Mouse (Mus musculus): ENCODE results near the gene Pck2. TPM values are rescaled to one million over a fixed set of nuclear protein-coding genes. Genes with fewer than 3 reads are reported as not detected.

Gene Pck2
- polyA plus RNA-seq, 1 experiment: 87.9 TPM

- no peak overlapping the region for H3ac ChIP-seq (ENCODE audit: control insufficient read depth, insufficient read length, low read depth)
- H3K79me2 ChIP-seq (ENCODE audit: control insufficient read depth, insufficient read depth): no peaks in the 10 kb centered on the region
- H3K36me3 ChIP-seq (ENCODE audit: control insufficient read depth, insufficient read depth): peaks cover 8% of the 10 kb centered on the region
- no peaks in the 10 kb centered on the region for H3K27me3 ChIP-seq (ENCODE audit: control insufficient read depth, insufficient read depth, insufficient read length)
- no peak for TF ChIP-seq USF1 (IDR thresholded peaks at IDR 0.05; ENCODE audit: low read depth)
- no peak for TF ChIP-seq FOSL1 (IDR thresholded peaks at IDR 0.05; ENCODE audit: insufficient read depth, low read length, poor library complexity, severe bottlenecking)
- no peak for TF ChIP-seq MYOD1 (IDR thresholded peaks at IDR 0.05; ENCODE audit: control insufficient read depth, insufficient read length, low read depth)
- TF ChIP-seq MYOG (IDR thresholded peaks at IDR 0.05; ENCODE audit: control insufficient read depth, extremely low read depth, insufficient read length): no peak
- TF ChIP-seq MAX (IDR thresholded peaks at IDR 0.05): no peak
- TF ChIP-seq CEBPB (IDR thresholded peaks at IDR 0.05; ENCODE audit: low read depth): no peak
- TF ChIP-seq CTCF (IDR thresholded peaks at IDR 0.05; ENCODE audit: control insufficient read depth, insufficient read depth, insufficient read length): no peak
- no peak overlapping the region for H3K4me3 ChIP-seq (ENCODE audit: insufficient read depth, poor library complexity, severe bottlenecking)
- no peaks in the 10 kb centered on the region for H3K79me3 ChIP-seq (ENCODE audit: low read depth)
Observed at GRCm38 (mm10) chr14:55554635-55555034, 14.6 kb downstream of the Pck2 start.

GRCm38 (mm10) chr14:55555788-55556187 lies 15.7 kb downstream of the Pck2 start:
- Histone ChIP-seq H3K4me3 (ENCODE audit: insufficient read depth, poor library complexity, severe bottlenecking) (no peak overlapping the region), H3K27me3 (ENCODE audit: control insufficient read depth, insufficient read depth, insufficient read length) (no peaks in the 10 kb centered on the region), H3K36me3 (ENCODE audit: control insufficient read depth, insufficient read depth) (no peaks in the 10 kb centered on the region), H3ac (ENCODE audit: control insufficient read depth, insufficient read length, low read depth) (no peak overlapping the region), H3K79me2 (ENCODE audit: control insufficient read depth, insufficient read depth) (no peaks in the 10 kb centered on the region), H3K79me3 (ENCODE audit: low read depth) (no peaks in the 10 kb centered on the region)
- no peak for TF ChIP-seq CEBPB (IDR thresholded peaks at IDR 0.05; ENCODE audit: low read depth)
- TF ChIP-seq CTCF (IDR thresholded peaks at IDR 0.05; ENCODE audit: control insufficient read depth, insufficient read depth, insufficient read length): no peak
- TF ChIP-seq MYOG (IDR thresholded peaks at IDR 0.05; ENCODE audit: control insufficient read depth, extremely low read depth, insufficient read length): no peak
- TF ChIP-seq MYOD1 (IDR thresholded peaks at IDR 0.05; ENCODE audit: control insufficient read depth, insufficient read length, low read depth): no peak
- no peak for TF ChIP-seq FOSL1 (IDR thresholded peaks at IDR 0.05; ENCODE audit: insufficient read depth, low read length, poor library complexity, severe bottlenecking)
- TF ChIP-seq MAX (IDR thresholded peaks at IDR 0.05): no peak
- TF ChIP-seq USF1 (IDR thresholded peaks at IDR 0.05; ENCODE audit: low read depth): no peak

GRCm38 (mm10) chr14:55557003-55557402 lies 16.9 kb downstream of the Pck2 start:
- TF ChIP-seq CTCF (IDR thresholded peaks at IDR 0.05; ENCODE audit: control insufficient read depth, insufficient read depth, insufficient read length) (peak; percentile 58), MYOD1 (IDR thresholded peaks at IDR 0.05; ENCODE audit: control insufficient read depth, insufficient read length, low read depth) (no peak), USF1 (IDR thresholded peaks at IDR 0.05; ENCODE audit: low read depth) (no peak), MYOG (IDR thresholded peaks at IDR 0.05; ENCODE audit: control insufficient read depth, extremely low read depth, insufficient read length) (no peak), MAX (IDR thresholded peaks at IDR 0.05) (peak; percentile 30), CEBPB (IDR thresholded peaks at IDR 0.05; ENCODE audit: low read depth) (no peak), FOSL1 (IDR thresholded peaks at IDR 0.05; ENCODE audit: insufficient read depth, low read length, poor library complexity, severe bottlenecking) (no peak)
- Histone ChIP-seq H3ac (ENCODE audit: control insufficient read depth, insufficient read length, low read depth) (no peak overlapping the region), H3K27me3 (ENCODE audit: control insufficient read depth, insufficient read depth, insufficient read length) (no peaks in the 10 kb centered on the region), H3K79me2 (ENCODE audit: control insufficient read depth, insufficient read depth) (no peaks in the 10 kb centered on the region), H3K4me3 (ENCODE audit: insufficient read depth, poor library complexity, severe bottlenecking) (no peak overlapping the region), H3K36me3 (ENCODE audit: control insufficient read depth, insufficient read depth) (no peaks in the 10 kb centered on the region), H3K79me3 (ENCODE audit: low read depth) (no peaks in the 10 kb centered on the region)

GRCm38 (mm10) chr14:55557587-55557986 lies 17.5 kb downstream of the Pck2 start:
- Histone ChIP-seq H3K79me2 (ENCODE audit: control insufficient read depth, insufficient read depth) (no peaks in the 10 kb centered on the region), H3K36me3 (ENCODE audit: control insufficient read depth, insufficient read depth) (no peaks in the 10 kb centered on the region), H3ac (ENCODE audit: control insufficient read depth, insufficient read length, low read depth) (no peak overlapping the region), H3K4me3 (ENCODE audit: insufficient read depth, poor library complexity, severe bottlenecking) (no peak overlapping the region), H3K27me3 (ENCODE audit: control insufficient read depth, insufficient read depth, insufficient read length) (no peaks in the 10 kb centered on the region), H3K79me3 (ENCODE audit: low read depth) (no peaks in the 10 kb centered on the region)
- no peak for TF ChIP-seq MYOD1 (IDR thresholded peaks at IDR 0.05; ENCODE audit: control insufficient read depth, insufficient read length, low read depth)
- TF ChIP-seq MYOG (IDR thresholded peaks at IDR 0.05; ENCODE audit: control insufficient read depth, extremely low read depth, insufficient read length): no peak
- TF ChIP-seq MAX (IDR thresholded peaks at IDR 0.05): no peak
- no peak for TF ChIP-seq USF1 (IDR thresholded peaks at IDR 0.05; ENCODE audit: low read depth)
- TF ChIP-seq FOSL1 (IDR thresholded peaks at IDR 0.05; ENCODE audit: insufficient read depth, low read length, poor library complexity, severe bottlenecking): no peak
- TF ChIP-seq CTCF (IDR thresholded peaks at IDR 0.05; ENCODE audit: control insufficient read depth, insufficient read depth, insufficient read length): no peak
- no peak for TF ChIP-seq CEBPB (IDR thresholded peaks at IDR 0.05; ENCODE audit: low read depth)

- no peak for TF ChIP-seq CEBPB (IDR thresholded peaks at IDR 0.05; ENCODE audit: low read depth)
- no peak for TF ChIP-seq MAX (IDR thresholded peaks at IDR 0.05)
- TF ChIP-seq MYOG (IDR thresholded peaks at IDR 0.05; ENCODE audit: control insufficient read depth, extremely low read depth, insufficient read length): no peak
- TF ChIP-seq FOSL1 (IDR thresholded peaks at IDR 0.05; ENCODE audit: insufficient read depth, low read length, poor library complexity, severe bottlenecking): no peak
- TF ChIP-seq USF1 (IDR thresholded peaks at IDR 0.05; ENCODE audit: low read depth): no peak
- no peak for TF ChIP-seq MYOD1 (IDR thresholded peaks at IDR 0.05; ENCODE audit: control insufficient read depth, insufficient read length, low read depth)
- TF ChIP-seq CTCF (IDR thresholded peaks at IDR 0.05; ENCODE audit: control insufficient read depth, insufficient read depth, insufficient read length): no peak
- no peak overlapping the region for H3ac ChIP-seq (ENCODE audit: control insufficient read depth, insufficient read length, low read depth)
- no peaks in the 10 kb centered on the region for H3K79me3 ChIP-seq (ENCODE audit: low read depth)
- no peaks in the 10 kb centered on the region for H3K79me2 ChIP-seq (ENCODE audit: control insufficient read depth, insufficient read depth)
- no peak overlapping the region for H3K4me3 ChIP-seq (ENCODE audit: insufficient read depth, poor library complexity, severe bottlenecking)
- no peaks in the 10 kb centered on the region for H3K36me3 ChIP-seq (ENCODE audit: control insufficient read depth, insufficient read depth)
- H3K27me3 ChIP-seq (ENCODE audit: control insufficient read depth, insufficient read depth, insufficient read length): no peaks in the 10 kb centered on the region
Observed at GRCm38 (mm10) chr14:55558740-55559448, 18.8 kb downstream of the Pck2 start.

All from C2C12 (cell line).